Mouse (Mus musculus): Measurements from ENCODE around the gene Wipf1. TPM values are rescaled to one million over a fixed set of nuclear protein-coding genes. Genes with fewer than 3 reads are reported as not detected.

The Wipf1 gene
- polyA plus RNA-seq, 1 experiment from 2014 or later, result 24.1 TPM

GRCm38 (mm10) chr2:73468993-73469392 is 60.5 kb downstream of the Wipf1 start:
- Histone ChIP-seq H3K9ac (ENCODE audit: low read length) (no peak overlapping the region), H3K36me3 (ENCODE audit: control insufficient read depth, insufficient read depth, low read length) (peaks cover 2% of the 10 kb centered on the region; the same call in 1 of the 2 replicates), H3K9me3 (ENCODE audit: control insufficient read depth, low read length) (no peaks in the 10 kb centered on the region), H3K27me3 (ENCODE audit: control insufficient read depth, insufficient read depth, low read length) (no peaks in the 10 kb centered on the region), H3K4me2 (ENCODE audit: low read depth, severe bottlenecking) (no peak overlapping the region), H3K4me1 (ENCODE audit: control insufficient read depth, insufficient read depth, low read length) (no peaks in the 10 kb centered on the region), H3K4me3 (ENCODE audit: low read depth, low read length) (no peak overlapping the region), H3K27ac (replicated peaks; ENCODE audit: low read depth, low read length) (no peak overlapping the region)
- DNase-seq (ENCODE audit: low spot score), result no peak
- ATAC-seq (ENCODE audit: insufficient number of reproducible peaks, low FRiP score, low TSS enrichment, low read depth), result no peak
- 87% methylated on average over 5 of the region's 5 CpGs for WGBS

- no peak overlapping the region for H3K4me3 ChIP-seq (ENCODE audit: low read depth, low read length)
- no peaks in the 10 kb centered on the region for H3K9me3 ChIP-seq (ENCODE audit: control insufficient read depth, low read length)
- H3K9ac ChIP-seq (ENCODE audit: low read length), result no peak overlapping the region
- H3K27me3 ChIP-seq (ENCODE audit: control insufficient read depth, insufficient read depth, low read length), result no peaks in the 10 kb centered on the region
- no peak for ATAC-seq (ENCODE audit: insufficient number of reproducible peaks, low FRiP score, low TSS enrichment, low read depth)
- 83% methylated on average over 7 of the region's 7 CpGs for WGBS
- no peak overlapping the region for H3K4me2 ChIP-seq (ENCODE audit: low read depth, severe bottlenecking)
- no peak overlapping the region for H3K27ac ChIP-seq (replicated peaks; ENCODE audit: low read depth, low read length)
- peaks cover 2% of the 10 kb centered on the region for H3K36me3 ChIP-seq (ENCODE audit: control insufficient read depth, insufficient read depth, low read length)
- no peak for DNase-seq (ENCODE audit: low spot score)
- no peaks in the 10 kb centered on the region for H3K4me1 ChIP-seq (ENCODE audit: control insufficient read depth, insufficient read depth, low read length)
These were observed 62.3 kb downstream of the Wipf1 start for GRCm38 (mm10) chr2:73467071-73467851.

GRCm38 (mm10) chr2:73466481-73466880 is 63.1 kb downstream of the Wipf1 start:
- WGBS, result 94% methylated on average over 10 of the region's 10 CpGs
- H3K4me3 ChIP-seq (ENCODE audit: low read depth, low read length), result no peak overlapping the region
- H3K27me3 ChIP-seq (ENCODE audit: control insufficient read depth, insufficient read depth, low read length), result no peaks in the 10 kb centered on the region
- no peaks in the 10 kb centered on the region for H3K4me1 ChIP-seq (ENCODE audit: control insufficient read depth, insufficient read depth, low read length)
- no peak overlapping the region for H3K4me2 ChIP-seq (ENCODE audit: low read depth, severe bottlenecking)
- no peak overlapping the region for H3K9ac ChIP-seq (ENCODE audit: low read length)
- H3K27ac ChIP-seq (replicated peaks; ENCODE audit: low read depth, low read length), result no peak overlapping the region
- H3K9me3 ChIP-seq (ENCODE audit: control insufficient read depth, low read length), result no peaks in the 10 kb centered on the region
- H3K36me3 ChIP-seq (ENCODE audit: control insufficient read depth, insufficient read depth, low read length), result peaks cover 2% of the 10 kb centered on the region
- ATAC-seq (ENCODE audit: insufficient number of reproducible peaks, low FRiP score, low TSS enrichment, low read depth), result no peak
- no peak for DNase-seq (ENCODE audit: low spot score)

GRCm38 (mm10) chr2:73463431-73464194 is 65.9 kb downstream of the Wipf1 start:
- 48% methylated on average over 7 of the region's 7 CpGs for WGBS
- Histone ChIP-seq H3K9ac (ENCODE audit: low read length) (no peak overlapping the region), H3K9me3 (ENCODE audit: control insufficient read depth, low read length) (no peaks in the 10 kb centered on the region), H3K4me1 (ENCODE audit: control insufficient read depth, insufficient read depth, low read length) (no peaks in the 10 kb centered on the region), H3K36me3 (ENCODE audit: control insufficient read depth, insufficient read depth, low read length) (no peaks in the 10 kb centered on the region; the same call in 1 of the 2 replicates), H3K4me3 (ENCODE audit: low read depth, low read length) (no peak overlapping the region), H3K27me3 (ENCODE audit: control insufficient read depth, insufficient read depth, low read length) (no peaks in the 10 kb centered on the region), H3K4me2 (ENCODE audit: low read depth, severe bottlenecking) (no peak overlapping the region), H3K27ac (replicated peaks; ENCODE audit: low read depth, low read length) (no peak overlapping the region)
- ATAC-seq (ENCODE audit: insufficient number of reproducible peaks, low FRiP score, low TSS enrichment, low read depth) (no peak), DNase-seq (ENCODE audit: low spot score) (no peak)

- H3K9ac ChIP-seq (ENCODE audit: low read length), result no peak overlapping the region
- DNase-seq (ENCODE audit: low spot score), result no peak
- no peaks in the 10 kb centered on the region for H3K4me1 ChIP-seq (ENCODE audit: control insufficient read depth, insufficient read depth, low read length)
- no peaks in the 10 kb centered on the region for H3K27me3 ChIP-seq (ENCODE audit: control insufficient read depth, insufficient read depth, low read length)
- no peaks in the 10 kb centered on the region; the same call in 1 of the 2 replicates for H3K36me3 ChIP-seq (ENCODE audit: control insufficient read depth, insufficient read depth, low read length)
- 91% methylated on average over 12 of the region's 12 CpGs for WGBS
- ATAC-seq (ENCODE audit: insufficient number of reproducible peaks, low FRiP score, low TSS enrichment, low read depth), result no peak
- no peak overlapping the region for H3K4me2 ChIP-seq (ENCODE audit: low read depth, severe bottlenecking)
- no peak overlapping the region for H3K27ac ChIP-seq (replicated peaks; ENCODE audit: low read depth, low read length)
- H3K9me3 ChIP-seq (ENCODE audit: control insufficient read depth, low read length), result no peaks in the 10 kb centered on the region
- H3K4me3 ChIP-seq (ENCODE audit: low read depth, low read length), result no peak overlapping the region
These were observed 66.7 kb downstream of the Wipf1 start for GRCm38 (mm10) chr2:73462757-73463339.

- 91% methylated on average over 2 of the region's 2 CpGs for WGBS
- ATAC-seq (ENCODE audit: insufficient number of reproducible peaks, low FRiP score, low TSS enrichment, low read depth) (no peak), DNase-seq (ENCODE audit: low spot score) (no peak)
- no peak overlapping the region for H3K4me2 ChIP-seq (ENCODE audit: low read depth, severe bottlenecking)
- H3K27ac ChIP-seq (replicated peaks; ENCODE audit: low read depth, low read length), result no peak overlapping the region
- H3K27me3 ChIP-seq (ENCODE audit: control insufficient read depth, insufficient read depth, low read length), result no peaks in the 10 kb centered on the region
- H3K9ac ChIP-seq (ENCODE audit: low read length), result no peak overlapping the region
- no peaks in the 10 kb centered on the region for H3K4me1 ChIP-seq (ENCODE audit: control insufficient read depth, insufficient read depth, low read length)
- H3K4me3 ChIP-seq (ENCODE audit: low read depth, low read length), result no peak overlapping the region
- H3K36me3 ChIP-seq (ENCODE audit: control insufficient read depth, insufficient read depth, low read length), result no peaks in the 10 kb centered on the region; the same call in 1 of the 2 replicates
- no peaks in the 10 kb centered on the region for H3K9me3 ChIP-seq (ENCODE audit: control insufficient read depth, low read length)
These were observed 67.3 kb downstream of the Wipf1 start for GRCm38 (mm10) chr2:73462265-73462664.

- no peak for ATAC-seq (ENCODE audit: insufficient number of reproducible peaks, low FRiP score, low TSS enrichment, low read depth)
- Histone ChIP-seq H3K4me2 (ENCODE audit: low read depth, severe bottlenecking) (no peak overlapping the region), H3K27me3 (ENCODE audit: control insufficient read depth, insufficient read depth, low read length) (no peaks in the 10 kb centered on the region), H3K36me3 (ENCODE audit: control insufficient read depth, insufficient read depth, low read length) (no peaks in the 10 kb centered on the region; the same call in 1 of the 2 replicates), H3K4me3 (ENCODE audit: low read depth, low read length) (no peak overlapping the region), H3K4me1 (ENCODE audit: control insufficient read depth, insufficient read depth, low read length) (peaks cover 2% of the 10 kb centered on the region; the same call in 1 of the 2 replicates), H3K27ac (replicated peaks; ENCODE audit: low read depth, low read length) (no peak overlapping the region), H3K9me3 (ENCODE audit: control insufficient read depth, low read length) (no peaks in the 10 kb centered on the region), H3K9ac (ENCODE audit: low read length) (no peak overlapping the region)
- WGBS, result 55% methylated on average over 3 of the region's 3 CpGs
- DNase-seq (ENCODE audit: low spot score), result no peak
These were observed 69.4 kb downstream of the Wipf1 start for GRCm38 (mm10) chr2:73460168-73460567.

- WGBS, result 81% methylated on average over 4 of the region's 4 CpGs
These were observed 69.9 kb downstream of the Wipf1 start for GRCm38 (mm10) chr2:73459607-73460153.

More at GRCm38 (mm10) chr2:73459607-73460153, 69.9 kb downstream of the Wipf1 start:
- Histone ChIP-seq H3K27ac (replicated peaks; ENCODE audit: low read depth, low read length) (no peak overlapping the region), H3K9ac (ENCODE audit: low read length) (no peak overlapping the region), H3K4me1 (ENCODE audit: control insufficient read depth, insufficient read depth, low read length) (peaks cover 2% of the 10 kb centered on the region; the same call in 1 of the 2 replicates), H3K9me3 (ENCODE audit: control insufficient read depth, low read length) (no peaks in the 10 kb centered on the region), H3K4me2 (ENCODE audit: low read depth, severe bottlenecking) (no peak overlapping the region), H3K4me3 (ENCODE audit: low read depth, low read length) (no peak overlapping the region), H3K27me3 (ENCODE audit: control insufficient read depth, insufficient read depth, low read length) (no peaks in the 10 kb centered on the region), H3K36me3 (ENCODE audit: control insufficient read depth, insufficient read depth, low read length) (no peaks in the 10 kb centered on the region; the same call in 1 of the 2 replicates)
- DNase-seq (ENCODE audit: low spot score), result no peak
- ATAC-seq (ENCODE audit: insufficient number of reproducible peaks, low FRiP score, low TSS enrichment, low read depth), result no peak
